Mouse (Mus musculus): ENCODE measurements at regions not wholly inside any gene's neighbourhood (a gene's known extent, or its start where the extent isn't known, plus 50 kb on each side); places are given as distances from the start of the nearest gene placed in this dataset.
A peak's percentile ranks its signal among the peaks of the same experiment; 100 is the strongest.

GRCm38 (mm10) chr10:122194139-122194538 lies 97.0 kb upstream of the Rxylt1 start:
- H3K27ac ChIP-seq (ENCODE audit: insufficient read depth, low read depth): no peak overlapping the region
- no peaks in the 10 kb centered on the region for H3K79me2 ChIP-seq (replicated peaks; ENCODE audit: control insufficient read depth, extremely low read depth, insufficient read depth, poor library complexity, severe bottlenecking)
- TF ChIP-seq TBP (conservative IDR thresholded peaks at IDR 0.05; ENCODE audit: low read depth, low read length) (no peak), SMC3 (IDR thresholded peaks at IDR 0.05; ENCODE audit: low read depth, low read length) (no peak), TCF12 (IDR thresholded peaks at IDR 0.05; ENCODE audit: low read depth, low read length) (no peak), E2F4 (IDR thresholded peaks at IDR 0.05; ENCODE audit: insufficient replicate concordance, low read depth, low read length) (no peak), ETS1 (conservative IDR thresholded peaks at IDR 0.05; ENCODE audit: low read depth, low read length) (no peak), BHLHE40 (IDR thresholded peaks at IDR 0.05; ENCODE audit: low read depth, low read length) (no peak), JUND (conservative IDR thresholded peaks at IDR 0.05; ENCODE audit: low read depth, low read length) (no peak), ZMIZ1 (IDR thresholded peaks at IDR 0.05; ENCODE audit: low read depth, low read length) (no peak), MXI1 (IDR thresholded peaks at IDR 0.05; ENCODE audit: low read depth, low read length) (no peak), KAT2A (IDR thresholded peaks at IDR 0.05; ENCODE audit: insufficient replicate concordance, low read length) (no peak)
- no peak overlapping the region for H3K9ac ChIP-seq (ENCODE audit: insufficient read depth, low read depth)
- no peaks in the 10 kb centered on the region for H3K36me3 ChIP-seq (replicated peaks in 1 of 2; ENCODE audit: control insufficient read depth in 1 of 2, insufficient read depth in 1 of 2, low read length in 1 of 2)
- no peaks in the 10 kb centered on the region for H3K9me3 ChIP-seq (replicated peaks; ENCODE audit: low read length)
- DNase-seq (ENCODE audit: extremely low read depth): peak; percentile 3
- no peak overlapping the region for H3K4me2 ChIP-seq (ENCODE audit: insufficient read depth, low read depth, poor library complexity, severe bottlenecking)
- H3K4me3 ChIP-seq (replicated peaks in 1 of 3; ENCODE audit: low read depth in 2 of 3, low read length in 2 of 3, poor library complexity in 1 of 3): no peak overlapping the region
- in situ Hi-C loops (cut with MboI; ENCODE audit: low pct_ligation_motif_present, low pct_unique_long_range_greater_than_20kb, low sequenced_read_pairs): no loop called here
- H3K27me3 ChIP-seq (replicated peaks): no peaks in the 10 kb centered on the region
- dilution Hi-C loops (cut with MboI; ENCODE audit: extremely low pct_ligation_motif_present, extremely low pct_unique_long_range_greater_than_20kb, low sequenced_read_pairs): no loop called here
- H3K4me1 ChIP-seq (ENCODE audit: control insufficient read depth in 1 of 2, insufficient read depth in 2 of 2): no peaks in the 10 kb centered on the region

GRCm38 (mm10) chr10:122193343-122193742 lies 96.2 kb upstream of the Rxylt1 start:
- dilution Hi-C loops (cut with MboI; ENCODE audit: extremely low pct_ligation_motif_present, extremely low pct_unique_long_range_greater_than_20kb, low sequenced_read_pairs): no loop called here

GRCm38 (mm10) chr10:122185152-122185745 lies 88.1 kb upstream of the Rxylt1 start:
- dilution Hi-C loops (cut with MboI; ENCODE audit: extremely low pct_ligation_motif_present, extremely low pct_unique_long_range_greater_than_20kb, low sequenced_read_pairs) (no loop called here), in situ Hi-C loops (cut with MboI; ENCODE audit: low pct_ligation_motif_present, low pct_unique_long_range_greater_than_20kb, low sequenced_read_pairs) (no loop called here)
- Histone ChIP-seq H3K27ac (ENCODE audit: insufficient read depth, low read depth) (no peak overlapping the region), H3K4me1 (ENCODE audit: control insufficient read depth in 1 of 2, insufficient read depth in 2 of 2) (no peaks in the 10 kb centered on the region), H3K9ac (ENCODE audit: insufficient read depth, low read depth) (no peak overlapping the region), H3K79me2 (replicated peaks; ENCODE audit: control insufficient read depth, extremely low read depth, insufficient read depth, poor library complexity, severe bottlenecking) (no peaks in the 10 kb centered on the region), H3K9me3 (replicated peaks; ENCODE audit: low read length) (no peaks in the 10 kb centered on the region), H3K36me3 (replicated peaks in 1 of 2; ENCODE audit: control insufficient read depth in 1 of 2, insufficient read depth in 1 of 2, low read length in 1 of 2) (no peaks in the 10 kb centered on the region), H3K4me3 (replicated peaks in 1 of 3; ENCODE audit: low read depth in 2 of 3, low read length in 2 of 3, poor library complexity in 1 of 3) (no peak overlapping the region), H3K27me3 (replicated peaks) (no peaks in the 10 kb centered on the region), H3K4me2 (ENCODE audit: insufficient read depth, low read depth, poor library complexity, severe bottlenecking) (no peak overlapping the region)
- no peak for TF ChIP-seq NELFE (IDR thresholded peaks at IDR 0.05; ENCODE audit: low read depth, low read length)
- no peak for TF ChIP-seq GABPA (IDR thresholded peaks at IDR 0.05; ENCODE audit: insufficient replicate concordance, low read depth, low read length)
- TF ChIP-seq IRF4 (IDR thresholded peaks at IDR 0.05; ENCODE audit: low read depth, low read length): no peak
- TF ChIP-seq MYC (IDR thresholded peaks at IDR 0.05; ENCODE audit: low read depth, low read length): no peak
- no peak for TF ChIP-seq USF1 (IDR thresholded peaks at IDR 0.05; ENCODE audit: low read depth, low read length)
- TF ChIP-seq ETS1 (conservative IDR thresholded peaks at IDR 0.05; ENCODE audit: low read depth, low read length): no peak
- no peak for TF ChIP-seq KAT2A (IDR thresholded peaks at IDR 0.05; ENCODE audit: insufficient replicate concordance, low read length)
- TF ChIP-seq JUN (IDR thresholded peaks at IDR 0.05; ENCODE audit: insufficient read depth, low read depth, low read length): no peak
- no peak for TF ChIP-seq CHD1 (IDR thresholded peaks at IDR 0.05; ENCODE audit: low read depth, low read length)
- TF ChIP-seq JUND (conservative IDR thresholded peaks at IDR 0.05; ENCODE audit: low read depth, low read length): no peak
- no peak for TF ChIP-seq MAFK (IDR thresholded peaks at IDR 0.05; ENCODE audit: insufficient replicate concordance, low read length)
- TF ChIP-seq MXI1 (IDR thresholded peaks at IDR 0.05; ENCODE audit: low read depth, low read length): no peak
- TF ChIP-seq RAD21 (IDR thresholded peaks at IDR 0.05; ENCODE audit: low read depth, low read length): no peak
- TF ChIP-seq MAZ (IDR thresholded peaks at IDR 0.05; ENCODE audit: low read depth, low read length): no peak
- no peak for DNase-seq (ENCODE audit: extremely low read depth)

More at GRCm38 (mm10) chr10:122193343-122193742, 96.2 kb upstream of the Rxylt1 start:
- H3K4me1 ChIP-seq (ENCODE audit: control insufficient read depth in 1 of 2, insufficient read depth in 2 of 2): no peaks in the 10 kb centered on the region
- in situ Hi-C loops (cut with MboI; ENCODE audit: low pct_ligation_motif_present, low pct_unique_long_range_greater_than_20kb, low sequenced_read_pairs): no loop called here
- TF ChIP-seq BHLHE40 (IDR thresholded peaks at IDR 0.05; ENCODE audit: low read depth, low read length) (no peak), ELF1 (IDR thresholded peaks at IDR 0.05; ENCODE audit: low read depth, low read length) (no peak), HCFC1 (IDR thresholded peaks at IDR 0.05; ENCODE audit: low read depth, low read length) (no peak), ETS1 (conservative IDR thresholded peaks at IDR 0.05; ENCODE audit: low read depth, low read length) (no peak), TCF12 (IDR thresholded peaks at IDR 0.05; ENCODE audit: low read depth, low read length) (no peak), TBP (conservative IDR thresholded peaks at IDR 0.05; ENCODE audit: low read depth, low read length) (no peak), NRF1 (IDR thresholded peaks at IDR 0.05; ENCODE audit: low read depth, low read length) (no peak), CTCF (conservative IDR thresholded peaks at IDR 0.05 in 1 of 2, IDR thresholded peaks at IDR 0.05 in 1 of 2; ENCODE audit: low read depth in 2 of 2, low read length in 2 of 2) (no peak), CHD2 (IDR thresholded peaks at IDR 0.05; ENCODE audit: low read length) (no peak)
- no peaks in the 10 kb centered on the region for H3K9me3 ChIP-seq (replicated peaks; ENCODE audit: low read length)
- no peak overlapping the region for H3K27ac ChIP-seq (ENCODE audit: insufficient read depth, low read depth)
- no peaks in the 10 kb centered on the region for H3K27me3 ChIP-seq (replicated peaks)
- no peak for DNase-seq (ENCODE audit: extremely low read depth)
- no peak overlapping the region for H3K9ac ChIP-seq (ENCODE audit: insufficient read depth, low read depth)
- no peaks in the 10 kb centered on the region for H3K79me2 ChIP-seq (replicated peaks; ENCODE audit: control insufficient read depth, extremely low read depth, insufficient read depth, poor library complexity, severe bottlenecking)
- H3K36me3 ChIP-seq (replicated peaks in 1 of 2; ENCODE audit: control insufficient read depth in 1 of 2, insufficient read depth in 1 of 2, low read length in 1 of 2): no peaks in the 10 kb centered on the region
- no peak overlapping the region for H3K4me2 ChIP-seq (ENCODE audit: insufficient read depth, low read depth, poor library complexity, severe bottlenecking)
- H3K4me3 ChIP-seq (replicated peaks in 1 of 3; ENCODE audit: low read depth in 2 of 3, low read length in 2 of 3, poor library complexity in 1 of 3): no peak overlapping the region
